Mouse (Mus musculus) retina, embryonic 14.5 days (tissue): ENCODE data around the gene Hoxb13.

Experiments used
- DNase-seq: peaks from one replicate; pipeline ENCODE4 v3.0.0-alpha.2; 2015; ENCODE audit warnings: low spot score

Hoxb13 gene

DNA sequence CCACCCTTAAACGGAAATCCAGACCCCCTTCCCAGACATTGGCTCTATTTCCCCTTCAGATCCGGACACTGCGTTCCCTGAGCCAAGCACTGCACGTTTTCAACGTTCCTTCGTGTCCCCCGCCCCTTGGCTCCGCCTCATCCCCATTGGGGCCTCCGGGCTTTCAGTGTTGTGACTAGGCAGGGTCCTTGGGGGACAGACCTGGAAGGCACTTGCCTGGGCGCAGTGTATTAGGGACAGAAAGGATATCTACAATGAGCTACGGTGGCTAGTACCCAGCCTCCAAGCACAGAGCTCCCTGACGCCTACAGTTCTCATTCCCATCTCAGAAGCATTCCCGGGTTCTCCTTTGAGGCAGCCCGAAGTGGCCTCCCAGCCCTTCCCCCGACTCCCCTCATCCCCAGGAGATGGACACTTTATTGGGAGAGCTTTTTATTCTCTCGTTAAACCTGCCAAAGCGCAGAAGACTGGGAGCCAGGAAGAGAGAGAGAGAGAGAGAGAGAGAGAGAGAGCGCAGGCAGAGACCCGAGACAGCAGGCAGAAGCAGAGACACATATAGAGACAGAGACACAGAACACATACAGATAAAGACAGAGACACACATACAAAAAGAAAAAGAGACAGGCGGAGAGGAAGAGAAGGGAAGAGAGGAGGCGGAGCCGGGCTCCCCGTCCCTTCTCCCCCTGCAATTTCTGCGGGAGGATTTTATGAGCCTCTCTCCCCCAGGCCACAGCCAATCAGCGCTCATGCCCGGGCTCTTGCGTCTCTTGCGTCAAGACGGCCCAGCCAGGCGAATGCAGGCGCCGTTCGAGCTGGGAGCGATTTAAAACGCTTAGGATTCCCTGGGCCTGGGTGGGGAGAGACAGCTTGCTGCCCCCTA, at the start of gene Hoxb13:
Hoxb13 (plus strand) TSS at position 796 of the 880 bp plus-strand sequence.
- DNase-seq, result no peak

- DNase-seq, result peak; percentile 89
These were observed 48.4 kb upstream of the Hoxb13 start for GRCm38 (mm10) chr11:96145622-96146270.

GRCm38 (mm10) chr11:96147471-96147870, 46.6 kb upstream of the Hoxb13 start:
- no peak for DNase-seq

GRCm38 (mm10) chr11:96164769-96165168, 29.3 kb upstream of the Hoxb13 start:
- no peak for DNase-seq

GRCm38 (mm10) chr11:96168125-96168524, 26.0 kb upstream of the Hoxb13 start:
- no peak for DNase-seq

DNA sequence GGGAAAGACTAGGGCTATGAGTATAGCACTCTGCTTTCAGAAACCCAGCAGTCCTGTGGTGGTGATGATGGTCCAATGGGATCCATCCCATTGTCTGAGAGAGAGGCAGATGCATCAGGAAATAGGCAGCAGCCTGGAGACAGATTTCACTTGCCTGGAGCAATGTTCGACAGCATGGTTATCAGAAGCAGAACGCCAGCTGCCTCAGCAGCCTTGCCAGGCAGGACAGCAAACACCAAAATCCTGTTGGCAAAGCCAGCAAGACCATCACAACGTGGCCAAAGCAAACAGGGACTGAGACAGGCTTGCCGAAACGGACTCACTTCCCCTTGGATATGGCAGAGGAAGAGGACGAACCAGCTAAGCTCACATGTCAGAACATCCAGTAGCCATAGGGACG, 25.1 kb upstream of the Hoxb13 start:
- DNase-seq, result no peak

DNA sequence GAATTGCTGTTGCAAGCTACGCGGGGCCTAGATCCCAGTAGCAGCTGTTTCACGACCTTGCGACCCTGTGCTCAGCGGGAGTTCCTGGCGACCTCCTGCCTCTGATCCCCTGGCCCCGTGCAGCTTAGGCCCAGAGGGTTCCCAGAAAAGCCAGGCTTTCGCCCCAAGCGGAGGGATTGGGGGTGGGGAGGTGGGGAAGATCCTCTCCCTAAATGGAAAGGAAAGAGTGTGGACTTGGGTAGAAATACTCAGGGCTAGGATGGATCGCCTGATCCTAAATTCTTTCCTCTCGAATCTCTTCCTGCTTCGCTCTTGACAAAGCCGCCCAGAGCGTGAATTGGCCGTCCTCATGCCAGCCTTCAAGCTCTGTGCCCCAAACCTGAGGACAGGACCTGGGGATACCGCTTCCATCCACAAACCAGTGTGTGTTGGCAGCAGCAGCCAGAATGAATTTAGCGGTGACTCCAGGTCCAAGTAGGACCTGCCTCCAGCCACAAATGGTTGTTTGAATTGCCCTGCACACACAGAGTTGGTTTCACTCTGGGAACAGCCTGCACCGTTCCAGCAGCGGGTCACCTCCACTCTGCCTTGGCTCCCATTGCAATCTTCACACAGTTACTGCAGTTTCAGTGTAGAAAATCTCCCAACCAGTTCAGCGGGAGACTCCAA, 23.3 kb upstream of the Hoxb13 start:
- DNase-seq, result no peak

- DNase-seq, result no peak
These were observed 22.5 kb upstream of the Hoxb13 start for GRCm38 (mm10) chr11:96171601-96172000.

DNA sequence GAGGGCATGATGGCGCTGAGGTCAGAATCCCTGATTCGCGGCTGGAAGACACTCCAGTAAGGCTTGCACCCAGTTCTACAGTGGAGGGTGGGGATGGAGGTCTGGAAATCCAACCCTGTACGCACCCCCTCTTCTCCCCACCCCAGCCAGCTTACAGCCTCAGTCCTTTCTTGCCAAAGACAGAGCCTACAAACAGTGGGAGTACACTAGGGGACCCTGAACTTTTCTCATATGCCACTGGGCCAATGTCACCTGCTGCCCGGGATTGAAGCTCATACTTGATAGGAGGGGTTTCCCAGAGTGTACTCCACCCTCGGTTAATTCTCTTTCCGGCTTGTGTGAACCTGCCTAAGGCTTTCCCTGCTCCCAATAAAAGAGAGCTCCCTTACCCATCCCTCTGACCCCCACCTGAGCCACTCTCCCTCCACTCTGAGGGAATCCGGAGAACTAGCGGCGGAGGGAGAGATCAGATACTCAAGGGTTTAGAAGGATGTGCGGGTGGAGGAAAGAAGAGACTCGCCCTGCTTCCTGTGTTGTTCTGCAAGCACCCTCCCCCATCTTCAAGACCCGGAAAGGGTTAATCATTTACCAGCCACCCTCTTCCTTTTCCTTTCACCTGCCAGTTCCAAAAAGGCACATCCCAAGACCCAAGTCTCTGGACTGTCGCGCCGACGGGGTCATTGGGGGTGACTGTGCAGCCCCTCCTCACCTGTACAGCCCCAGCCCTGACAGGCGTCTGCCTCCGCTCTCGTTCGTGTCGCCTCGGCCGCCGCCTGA, 21.4 kb upstream of the Hoxb13 start:
- DNase-seq, result no peak

- DNase-seq, result no peak
These were observed 20.8 kb upstream of the Hoxb13 start for GRCm38 (mm10) chr11:96173288-96173840.

DNA sequence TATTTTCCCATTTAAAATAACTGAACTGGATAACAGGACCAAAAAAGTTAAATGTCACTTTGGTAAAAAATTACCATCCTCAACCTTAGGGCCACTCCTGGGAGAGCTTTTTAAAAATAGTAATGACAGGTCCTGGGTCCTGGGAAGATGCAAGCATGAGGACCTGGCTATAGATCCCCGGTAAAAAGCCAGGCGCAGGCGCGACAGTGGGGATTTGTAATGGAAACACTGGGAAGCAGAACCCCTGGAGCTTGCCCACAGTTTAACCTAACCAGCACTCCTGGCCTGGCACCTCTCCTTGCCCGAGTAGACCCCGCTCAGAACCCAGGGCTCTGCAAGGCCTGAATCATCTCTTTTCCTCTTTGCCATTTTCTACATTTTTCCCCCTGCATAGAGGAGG, 19.2 kb upstream of the Hoxb13 start:
- no peak for DNase-seq

- DNase-seq, result no peak
These were observed 18.6 kb upstream of the Hoxb13 start for GRCm38 (mm10) chr11:96175511-96175910.

GRCm38 (mm10) chr11:96175951-96176530, 18.1 kb upstream of the Hoxb13 start:
- DNase-seq, result no peak

DNA sequence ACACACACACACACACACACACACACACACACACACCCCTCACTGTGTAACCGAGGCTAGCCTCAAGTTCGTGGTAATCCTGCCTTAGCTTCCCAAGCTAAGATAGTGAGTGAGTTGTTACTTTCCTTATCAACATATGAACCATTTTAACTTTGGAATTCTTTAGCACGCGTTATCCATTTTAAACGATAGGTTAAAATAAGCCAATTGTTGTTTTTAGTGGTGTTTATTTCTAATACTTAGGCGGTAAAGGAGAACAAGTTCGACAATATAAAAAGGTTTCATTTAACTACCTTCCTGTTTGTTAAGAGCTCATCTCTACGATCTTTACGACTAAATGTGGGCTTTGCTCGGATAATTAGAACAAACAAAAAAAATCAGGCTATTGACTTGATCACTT, 17.3 kb upstream of the Hoxb13 start:
- DNase-seq, result peak; percentile 36

DNA sequence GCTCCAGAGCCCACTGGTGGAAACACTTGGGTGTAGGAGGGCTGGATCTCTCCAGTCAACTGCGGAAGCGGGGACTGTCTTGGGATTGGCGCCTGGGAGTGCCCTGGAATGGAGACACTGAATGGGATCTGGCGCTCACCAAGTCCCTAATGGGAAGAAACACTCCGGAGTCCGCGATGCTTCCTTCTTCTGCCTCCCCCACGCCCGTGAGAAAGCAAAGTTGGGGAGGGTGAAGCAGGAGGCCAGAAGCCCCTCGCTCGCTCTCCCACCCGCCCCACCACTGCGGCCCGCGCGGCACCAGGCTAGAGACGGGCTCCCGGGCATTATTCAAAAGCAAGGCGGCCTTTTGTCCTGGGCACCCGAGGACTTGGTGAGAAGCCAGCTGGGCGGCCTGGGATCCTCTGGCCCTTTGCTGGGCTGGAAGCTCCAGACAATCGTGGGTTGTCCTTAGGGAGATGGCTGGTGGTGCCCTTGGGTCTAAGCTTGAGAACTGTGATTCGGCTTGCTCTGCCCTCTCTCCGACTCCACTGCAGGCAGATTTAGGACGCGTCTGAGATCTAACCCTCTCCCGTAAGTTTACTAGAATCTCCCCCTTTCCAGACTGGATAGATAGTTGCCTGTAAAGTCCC, 16.5 kb upstream of the Hoxb13 start:
- peak; percentile 31 for DNase-seq

- DNase-seq, result peak; percentile 26
These were observed 15.8 kb upstream of the Hoxb13 start for GRCm38 (mm10) chr11:96178356-96178755.

DNA sequence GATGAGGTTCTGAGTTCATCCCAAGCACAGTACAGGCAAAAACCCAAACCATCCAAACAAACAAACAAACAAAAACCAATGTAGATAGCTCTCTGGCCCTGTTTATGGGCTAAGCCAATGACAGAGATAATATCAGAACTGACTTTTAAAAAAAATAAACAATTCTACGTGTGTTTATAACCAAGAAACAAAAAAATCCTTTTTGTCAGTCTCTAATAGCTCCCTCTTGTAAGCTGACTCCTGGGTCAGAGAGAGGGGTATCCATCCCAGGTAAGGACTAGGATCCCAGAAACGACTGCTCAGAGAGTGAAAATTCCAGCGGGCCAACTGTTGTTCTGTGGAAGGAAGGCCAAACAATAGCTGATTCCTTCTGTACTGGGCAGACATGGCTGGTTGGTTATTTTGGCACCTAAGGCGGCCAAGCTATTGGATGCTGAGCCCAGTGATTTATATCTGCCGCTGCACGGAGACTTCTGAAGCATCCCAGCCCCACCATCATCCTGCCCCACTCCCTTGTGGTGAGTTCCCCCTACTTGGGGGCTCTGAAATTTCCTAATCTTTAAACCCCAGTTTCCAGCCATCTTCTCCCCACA, 15.1 kb upstream of the Hoxb13 start:
- peak; percentile 15 for DNase-seq

DNA sequence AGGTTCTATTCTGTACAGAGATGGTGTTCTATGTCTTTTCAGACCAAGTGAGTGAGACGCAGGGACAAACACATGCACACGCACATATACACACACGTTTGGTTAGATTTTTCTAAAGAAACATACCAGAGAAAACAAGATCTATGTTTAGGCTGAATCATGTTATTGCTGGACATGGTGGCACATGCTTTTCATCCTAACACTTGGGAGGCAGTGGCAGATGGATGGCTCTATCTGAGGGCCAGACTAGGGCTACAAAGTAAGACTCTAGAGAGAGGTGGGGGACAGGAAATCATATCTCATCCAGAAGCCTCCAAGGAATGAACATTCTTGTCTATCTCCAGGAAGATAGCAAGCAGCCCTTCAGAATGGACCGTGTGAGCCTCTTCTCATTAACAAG, 13.1 kb upstream of the Hoxb13 start:
- DNase-seq, result no peak

- no peak for DNase-seq
These were observed 9.9 kb upstream of the Hoxb13 start for GRCm38 (mm10) chr11:96184233-96184632.

GRCm38 (mm10) chr11:96187321-96187720, 6.8 kb upstream of the Hoxb13 start:
- no peak for DNase-seq
